Mouse (Mus musculus): ENCODE measurements around the gene Sephs2.

GRCm38 (mm10) chr7:127289306-127289705 is 15.5 kb upstream of the Sephs2 start:
- TF ChIP-seq MAFK (IDR thresholded peaks at IDR 0.05; ENCODE audit: insufficient read depth, low read depth, low read length) (no peak), ZNF384 (IDR thresholded peaks at IDR 0.05; ENCODE audit: low read depth, low read length) (no peak)
